Mouse (Mus musculus) frontal cortex, postnatal 14 days (tissue): ENCODE measurements around the gene Cd209c.

Experiments used
- DNase-seq, 2 experiments: peaks; one replicate each; pipeline ENCODE4 v3.0.0; 2022; ENCODE audit warnings: low spot score in 2 of 2

The Cd209c gene

GRCm38 (mm10) chr8:3954646-3955045 is at the start of gene Cd209c:
Cd209c (minus strand) TSS chr8:3954746.
- no peak for DNase-seq

- DNase-seq: no peak
Observed at GRCm38 (mm10) chr8:3994219-3994618, 39.7 kb upstream of the Cd209c start.

- DNase-seq: no peak
Observed at GRCm38 (mm10) chr8:3956037-3956436, 1.5 kb upstream of the Cd209c start.

- no peak for DNase-seq
Observed at GRCm38 (mm10) chr8:3940023-3940422, 14.5 kb downstream of the Cd209c start.

GRCm38 (mm10) chr8:3926744-3927143 is 27.8 kb downstream of the Cd209c start, which contains the start of gene Cd209b:
Cd209b (minus strand) TSS chr8:3926844.
- no peak for DNase-seq
